Mouse (Mus musculus) layer of hippocampus, adult 9-11 months (tissue): ENCODE results near the gene Brd3os.

Experiments
- DNase-seq: peaks from one replicate; pipeline ENCODE4 v3.0.0; 2022

The Brd3os gene

GRCm38 (mm10) chr2:27421293-27422068 lies 20.6 kb upstream of the Brd3os start:
- peak; percentile 76 for DNase-seq

- no peak for DNase-seq
These were observed 18.5 kb upstream of the Brd3os start for GRCm38 (mm10) chr2:27423596-27423995.

GRCm38 (mm10) chr2:27425161-27425611 lies 16.9 kb upstream of the Brd3os start:
- DNase-seq: no peak

GRCm38 (mm10) chr2:27425751-27426405 lies 16.2 kb upstream of the Brd3os start:
- DNase-seq: no peak

- DNase-seq: no peak
These were observed 15.7 kb upstream of the Brd3os start for GRCm38 (mm10) chr2:27426406-27426854.

GRCm38 (mm10) chr2:27426855-27427457 lies 15.2 kb upstream of the Brd3os start, which contains the start of gene Vav2:
Gene Vav2, minus strand, starts transcription at chr2:27427033.
- peak; percentile 89 for DNase-seq

GRCm38 (mm10) chr2:27428071-27428470 lies 14.1 kb upstream of the Brd3os start:
- DNase-seq: peak; percentile 76

- peak; percentile 78 for DNase-seq
These were observed 11.5 kb upstream of the Brd3os start for GRCm38 (mm10) chr2:27430621-27431020.

- no peak for DNase-seq
These were observed 9.5 kb upstream of the Brd3os start for GRCm38 (mm10) chr2:27432599-27432998.

- DNase-seq: no peak
These were observed 4.2 kb upstream of the Brd3os start for GRCm38 (mm10) chr2:27437876-27438275.

- no peak for DNase-seq
These were observed 3.8 kb upstream of the Brd3os start for GRCm38 (mm10) chr2:27438281-27438680.

- peak; percentile 46 for DNase-seq
These were observed 755 bp downstream of the Brd3os start for GRCm38 (mm10) chr2:27442708-27443449.

GRCm38 (mm10) chr2:27443450-27443708 lies 1.3 kb downstream of the Brd3os start:
- no peak for DNase-seq

GRCm38 (mm10) chr2:27445910-27446309 lies 3.8 kb downstream of the Brd3os start:
- DNase-seq: no peak

GRCm38 (mm10) chr2:27446812-27447211 lies 4.7 kb downstream of the Brd3os start:
- no peak for DNase-seq

- no peak for DNase-seq
These were observed 5.7 kb downstream of the Brd3os start for GRCm38 (mm10) chr2:27447782-27448181.

- no peak for DNase-seq
These were observed 8.1 kb downstream of the Brd3os start for GRCm38 (mm10) chr2:27450226-27450625.

GRCm38 (mm10) chr2:27459735-27460134 lies 17.6 kb downstream of the Brd3os start:
- DNase-seq: no peak

- DNase-seq: no peak
These were observed 18.0 kb downstream of the Brd3os start for GRCm38 (mm10) chr2:27460163-27460562.

- DNase-seq: no peak
These were observed 18.5 kb downstream of the Brd3os start for GRCm38 (mm10) chr2:27460651-27461050.

- DNase-seq: no peak
These were observed 19.9 kb downstream of the Brd3os start for GRCm38 (mm10) chr2:27461881-27462660.

GRCm38 (mm10) chr2:27462901-27463300 lies 20.8 kb downstream of the Brd3os start:
- no peak for DNase-seq
